Mouse (Mus musculus): ENCODE data around the gene St6galnac3. TPM values are rescaled to one million over a fixed set of nuclear protein-coding genes. Genes with fewer than 3 reads are reported as not detected.

St6galnac3 gene
- total and polyA plus RNA-seq, 3 experiments, result 0.08 to 1.1 (median 0.38) TPM

- TF ChIP-seq CTCF (conservative IDR thresholded peaks at IDR 0.05 in 1 of 2, IDR thresholded peaks at IDR 0.05 in 1 of 2; ENCODE audit: low read depth in 2 of 2, low read length in 2 of 2) (no peak), JUND (conservative IDR thresholded peaks at IDR 0.05; ENCODE audit: low read depth, low read length) (no peak), NRF1 (IDR thresholded peaks at IDR 0.05; ENCODE audit: low read depth, low read length) (no peak), GABPA (IDR thresholded peaks at IDR 0.05; ENCODE audit: insufficient replicate concordance, low read depth, low read length) (no peak), SIN3A (IDR thresholded peaks at IDR 0.05; ENCODE audit: low read length) (no peak)
- no peak overlapping the region for H3K9ac ChIP-seq (ENCODE audit: insufficient read depth, low read depth)
- H3K27ac ChIP-seq (ENCODE audit: insufficient read depth, low read depth), result no peak overlapping the region
- H3K4me3 ChIP-seq (replicated peaks in 1 of 3; ENCODE audit: low read depth in 2 of 3, low read length in 2 of 3, poor library complexity in 1 of 3), result no peak overlapping the region
- H3K27me3 ChIP-seq (replicated peaks), result no peaks in the 10 kb centered on the region
- no peaks in the 10 kb centered on the region for H3K9me3 ChIP-seq (replicated peaks; ENCODE audit: low read length)
- dilution Hi-C loops (cut with MboI; ENCODE audit: extremely low pct_ligation_motif_present, extremely low pct_unique_long_range_greater_than_20kb, low sequenced_read_pairs) (no loop called here), in situ Hi-C loops (cut with MboI; ENCODE audit: low pct_ligation_motif_present, low pct_unique_long_range_greater_than_20kb, low sequenced_read_pairs) (no loop called here)
- no peak overlapping the region for H3K4me2 ChIP-seq (ENCODE audit: insufficient read depth, low read depth, poor library complexity, severe bottlenecking)
- DNase-seq (ENCODE audit: extremely low read depth), result no peak
- H3K79me2 ChIP-seq (replicated peaks; ENCODE audit: control insufficient read depth, extremely low read depth, insufficient read depth, poor library complexity, severe bottlenecking), result no peaks in the 10 kb centered on the region
- no peaks in the 10 kb centered on the region for H3K36me3 ChIP-seq (replicated peaks in 1 of 2; ENCODE audit: control insufficient read depth in 1 of 2, insufficient read depth in 1 of 2, low read length in 1 of 2)
- H3K4me1 ChIP-seq (ENCODE audit: control insufficient read depth in 1 of 2, insufficient read depth in 2 of 2), result peaks cover 8 to 21% of the 10 kb centered on the region in 2 experiments
Measured at GRCm38 (mm10) chr3:153706901-153707300, 18.1 kb downstream of the St6galnac3 start.

GRCm38 (mm10) chr3:153701752-153702740, 22.9 kb downstream of the St6galnac3 start:
- dilution Hi-C loops (cut with MboI; ENCODE audit: extremely low pct_ligation_motif_present, extremely low pct_unique_long_range_greater_than_20kb, low sequenced_read_pairs), result no loop called here
- TF ChIP-seq MAZ (IDR thresholded peaks at IDR 0.05; ENCODE audit: low read depth, low read length) (no peak), ZC3H11A (IDR thresholded peaks at IDR 0.05; ENCODE audit: low read depth, low read length) (no peak), ZNF384 (IDR thresholded peaks at IDR 0.05; ENCODE audit: low read depth, low read length) (no peak), SMC3 (IDR thresholded peaks at IDR 0.05; ENCODE audit: low read depth, low read length) (no peak), MYC (IDR thresholded peaks at IDR 0.05; ENCODE audit: low read depth, low read length) (no peak), ZMIZ1 (IDR thresholded peaks at IDR 0.05; ENCODE audit: low read depth, low read length) (no peak), NRF1 (IDR thresholded peaks at IDR 0.05; ENCODE audit: low read depth, low read length) (no peak), USF2 (conservative IDR thresholded peaks at IDR 0.05; ENCODE audit: low read depth, low read length) (no peak), RCOR1 (conservative IDR thresholded peaks at IDR 0.05; ENCODE audit: low read depth, low read length) (no peak)
- H3K27ac ChIP-seq (ENCODE audit: insufficient read depth, low read depth), result no peak overlapping the region
- H3K9me3 ChIP-seq (replicated peaks; ENCODE audit: low read length), result no peaks in the 10 kb centered on the region
- H3K9ac ChIP-seq (ENCODE audit: insufficient read depth, low read depth), result no peak overlapping the region
- DNase-seq (ENCODE audit: extremely low read depth), result no peak
- peaks cover 8 to 16% of the 10 kb centered on the region in 2 experiments for H3K4me1 ChIP-seq (ENCODE audit: control insufficient read depth in 1 of 2, insufficient read depth in 2 of 2)
- no peak overlapping the region for H3K4me3 ChIP-seq (replicated peaks in 1 of 3; ENCODE audit: low read depth in 2 of 3, low read length in 2 of 3, poor library complexity in 1 of 3)
- H3K4me2 ChIP-seq (ENCODE audit: insufficient read depth, low read depth, poor library complexity, severe bottlenecking), result no peak overlapping the region
- no peaks in the 10 kb centered on the region for H3K27me3 ChIP-seq (replicated peaks)
- in situ Hi-C loops (cut with MboI; ENCODE audit: low pct_ligation_motif_present, low pct_unique_long_range_greater_than_20kb, low sequenced_read_pairs), result no loop called here
- no peaks in the 10 kb centered on the region for H3K79me2 ChIP-seq (replicated peaks; ENCODE audit: control insufficient read depth, extremely low read depth, insufficient read depth, poor library complexity, severe bottlenecking)
- no peaks in the 10 kb centered on the region for H3K36me3 ChIP-seq (replicated peaks in 1 of 2; ENCODE audit: control insufficient read depth in 1 of 2, insufficient read depth in 1 of 2, low read length in 1 of 2)

Data from CH12.LX (cell line).